Mouse (Mus musculus) myocyte (in vitro differentiated cells): ENCODE data around the gene Clspn.

Experiments
- CEBPB ChIP-seq: IDR thresholded peaks from 2 replicates; pipeline ENCODE4 v1.6.1; 2011; ENCODE audit warnings: mild to moderate bottlenecking, moderate library complexity; ENCODE audit not compliant: poor library complexity, insufficient read depth, severe bottlenecking
- E2F4 ChIP-seq: IDR thresholded peaks from one replicate; pipeline ENCODE4 v1.6.1; 2011; ENCODE audit warnings: mild to moderate bottlenecking, control low read depth, moderate library complexity; ENCODE audit not compliant: insufficient read depth
- MAX ChIP-seq: IDR thresholded peaks from one replicate; pipeline ENCODE4 v1.6.1; 2011; ENCODE audit warnings: low read depth, mild to moderate bottlenecking, control low read depth
- POLR2A ChIP-seq: IDR thresholded peaks from one replicate; pipeline ENCODE4 v1.6.1; 2011; ENCODE audit warnings: low read depth, mild to moderate bottlenecking, control low read depth, moderate library complexity; ENCODE audit not compliant: insufficient read length
- SRF ChIP-seq: IDR thresholded peaks from one replicate; pipeline ENCODE4 v1.6.1; 2011; ENCODE audit warnings: low read depth; ENCODE audit not compliant: control insufficient read depth, insufficient read length
- USF1 ChIP-seq: IDR thresholded peaks from one replicate; pipeline ENCODE4 v1.6.1; 2011; ENCODE audit warnings: low read depth, mild to moderate bottlenecking, control low read depth, moderate library complexity

GRCm38 (mm10) chr4:126637446-126637845 lies 80.7 kb downstream of the Clspn start:
- TF ChIP-seq POLR2A (no peak), E2F4 (no peak), MAX (no peak), USF1 (no peak), CEBPB (no peak), SRF (no peak)
